Mouse (Mus musculus) MEL (cell line): ENCODE results near the gene H2-Q1. TPM values are rescaled to one million over a fixed set of nuclear protein-coding genes. Genes with fewer than 3 reads are reported as not detected.
A peak's percentile ranks its signal among the peaks of the same experiment; 100 is the strongest.
"Not testable (repeated sequence)": the region's sequence is repeated elsewhere in the genome, so short reads cannot be mapped to it uniquely, and the experiment has no call there.

Experiments used
- DNase-seq: peaks from one replicate; pipeline ENCODE4 v3.0.0; 2011; ENCODE audit warnings: low read depth, low spot score
- H3K27ac ChIP-seq: 2 replicates; pipeline ENCODE4 v1.5.1; 2012; ENCODE audit warnings: low read depth, mild to moderate bottlenecking, control low read depth, low read length, moderate library complexity; ENCODE audit not compliant: control insufficient read depth
- H3K27me3 ChIP-seq, 2 experiments: fragments of 150-350 bp in 1 of 2; sonication (generic) in 1 of 2; 2 replicates each; pipeline ENCODE4 v1.6.1; 2012; ENCODE audit warnings: low read length in 2 of 2, mild to moderate bottlenecking in 2 of 2, improper control_type of control experiment in 1 of 2, moderate library complexity in 1 of 2; ENCODE audit not compliant: insufficient read depth in 2 of 2, control insufficient read depth in 1 of 2
- H3K36me3 ChIP-seq, 2 experiments: 2 replicates each; pipeline ENCODE4 v1.6.1; 2012 to 2014; ENCODE audit warnings: low read length in 2 of 2, improper control_type of control experiment in 1 of 2, inconsistent platforms in 1 of 2, mild to moderate bottlenecking in 1 of 2; ENCODE audit not compliant: insufficient read depth in 2 of 2, control insufficient read depth in 1 of 2
- H3K4me1 ChIP-seq, 2 experiments: fragments of 150-350 bp in 1 of 2; sonication (generic) in 1 of 2; 2 replicates each; pipeline ENCODE4 v1.6.1; 2012; ENCODE audit warnings: low read length in 2 of 2, improper control_type of control experiment in 1 of 2, mild to moderate bottlenecking in 1 of 2; ENCODE audit not compliant: insufficient read depth in 2 of 2, control insufficient read depth in 1 of 2
- H3K4me3 ChIP-seq, 2 experiments: fragments of 150-350 bp in 1 of 2; sonication (generic) in 1 of 2; 2 replicates each; pipeline ENCODE4 v1.5.1; 2012; ENCODE audit warnings: low read depth in 2 of 2, low read length in 2 of 2, mild to moderate bottlenecking in 2 of 2, moderate library complexity in 2 of 2, control low read depth in 1 of 2, improper control_type of control experiment in 1 of 2; ENCODE audit not compliant: control insufficient read depth in 1 of 2, insufficient read depth in 1 of 2
- H3K79me2 ChIP-seq: 2 replicates; pipeline ENCODE4 v1.6.1; 2012; ENCODE audit warnings: mild to moderate bottlenecking, low read length, moderate library complexity; ENCODE audit not compliant: control insufficient read depth, poor library complexity, insufficient read depth
- H3K9ac ChIP-seq: 2 replicates; pipeline ENCODE4 v1.6.1; 2012; ENCODE audit warnings: low read depth, mild to moderate bottlenecking, control low read depth, low read length, moderate library complexity; ENCODE audit not compliant: control insufficient read depth, poor library complexity, severe bottlenecking
- H3K9me3 ChIP-seq: fragments of 150-350 bp; sonication (generic); replicated peaks from 2 replicates; pipeline ENCODE4 v1.6.1; 2012; ENCODE audit warnings: mild to moderate bottlenecking, low read length, improper control_type of control experiment, moderate library complexity; ENCODE audit not compliant: insufficient read depth
- CTCF ChIP-seq, 3 experiments: IDR thresholded peaks in 2 of 3; conservative IDR thresholded peaks in 1 of 3; 2 replicates each; pipeline ENCODE4 v1.5.1; 2011 to 2012; ENCODE audit warnings: low read length in 3 of 3, low read depth in 2 of 3, mild to moderate bottlenecking in 2 of 3, improper control_type of control experiment in 1 of 3, inconsistent platforms in 1 of 3, mixed read lengths in 1 of 3, moderate library complexity in 1 of 3; ENCODE audit not compliant: control insufficient read depth in 1 of 3, insufficient read depth in 1 of 3, poor library complexity in 1 of 3, severe bottlenecking in 1 of 3
- ELF1 ChIP-seq: IDR thresholded peaks from 2 replicates; pipeline ENCODE4 v1.6.1; 2014; ENCODE audit warnings: low read depth, mild to moderate bottlenecking, inconsistent platforms, low read length, improper control_type of control experiment, moderate library complexity
- KAT2A ChIP-seq: conservative IDR thresholded peaks from 2 replicates; pipeline ENCODE4 v1.6.1; 2012; ENCODE audit warnings: low read depth, low read length, improper control_type of control experiment, inconsistent platforms
- NELFE ChIP-seq: IDR thresholded peaks from 2 replicates; pipeline ENCODE4 v1.6.1; 2011; ENCODE audit warnings: low read depth, low read length, improper control_type of control experiment
- RAD21 ChIP-seq: IDR thresholded peaks from 2 replicates; pipeline ENCODE4 v1.6.1; 2011; ENCODE audit warnings: mild to moderate bottlenecking, low read depth, low read length, improper control_type of control experiment
- SMC3 ChIP-seq: IDR thresholded peaks from 2 replicates; pipeline ENCODE4 v1.6.1; 2011; ENCODE audit warnings: low read depth, low read length, improper control_type of control experiment
- ZC3H11A ChIP-seq: IDR thresholded peaks from 2 replicates; pipeline ENCODE4 v1.6.1; 2012; ENCODE audit warnings: low read depth, mild to moderate bottlenecking, inconsistent platforms, low read length, improper control_type of control experiment
- ZNF384 ChIP-seq: IDR thresholded peaks from 2 replicates; pipeline ENCODE4 v1.6.1; 2012; ENCODE audit warnings: low read depth, mild to moderate bottlenecking, inconsistent platforms, low read length, improper control_type of control experiment
- polyA plus RNA-seq, 2 experiments: library from polyadenylated mRNA; stranded (reverse) in 1 of 2; unstranded in 1 of 2; fragments of >175 nt in 1 of 2; fragments of >200 nt in 1 of 2; gene quantifications; 2 replicates each; pipeline versions ENCODE4 v1.2.1 to v1.2.4; 2012; ENCODE audit warnings: low replicate concordance in 2 of 2, low read depth in 1 of 2; ENCODE audit not compliant: insufficient read length in 2 of 2, insufficient read depth in 1 of 2, missing spikeins in 1 of 2
- total RNA-seq: library from RNA; depleted of rRNA; stranded (reverse); fragments of 300-350 nt; gene quantifications from 2 replicates; pipeline ENCODE4 v1.2.3, GENCODE M21; 2012

Gene H2-Q1
- total and polyA plus RNA-seq, 3 experiments: 0.52 to 1.7 TPM; not detected in 1

- TF ChIP-seq ELF1: no peak
Observed at GRCm38 (mm10) chr17:35280276-35280675, 39.9 kb upstream of the H2-Q1 start (continued).

GRCm38 (mm10) chr17:35285431-35285830 lies 34.8 kb upstream of the H2-Q1 start:
- no peaks in the 10 kb centered on the region for H3K79me2 ChIP-seq
- H3K36me3 ChIP-seq: no peaks in the 10 kb centered on the region
- H3K9ac ChIP-seq: no peak overlapping the region
- no peaks in the 10 kb centered on the region for H3K9me3 ChIP-seq
- peaks cover 6 to 8% of the 10 kb centered on the region in 2 experiments for H3K27me3 ChIP-seq
- no peak overlapping the region for H3K4me3 ChIP-seq
- H3K4me1 ChIP-seq: no peaks in the 10 kb centered on the region
- TF ChIP-seq ZC3H11A: no peak
- TF ChIP-seq KAT2A: no peak
- no peak for TF ChIP-seq NELFE
- no peak for TF ChIP-seq ZNF384
- no peak overlapping the region for H3K27ac ChIP-seq
- DNase-seq: no peak

GRCm38 (mm10) chr17:35295796-35296195 lies 24.4 kb upstream of the H2-Q1 start:
- peaks cover 12 to 14% of the 10 kb centered on the region in 2 experiments for H3K27me3 ChIP-seq
- H3K79me2 ChIP-seq, H3K4me3 ChIP-seq, H3K9me3 ChIP-seq, H3K27ac ChIP-seq, H3K9ac ChIP-seq, H3K36me3 ChIP-seq, H3K4me1 ChIP-seq: not testable (repeated sequence)
- DNase-seq: peak; percentile 70
- peak; percentile 40 for TF ChIP-seq SMC3
- peak; percentile 41 for TF ChIP-seq RAD21
- TF ChIP-seq CTCF (IDR thresholded peaks at IDR 0.05 in 2 of 3, conservative IDR thresholded peaks at IDR 0.05 in 1 of 3; ENCODE audit: control insufficient read depth in 1 of 3, insufficient read depth in 1 of 3, low read depth in 2 of 3, low read length in 3 of 3, poor library complexity in 1 of 3, severe bottlenecking in 1 of 3): peak; percentile 60 to 88 (median 72)

GRCm38 (mm10) chr17:35300261-35300945 lies 19.8 kb upstream of the H2-Q1 start:
- H3K36me3 ChIP-seq, H3K9me3 ChIP-seq, H3K27me3 ChIP-seq, H3K4me1 ChIP-seq, H3K27ac ChIP-seq: not testable (repeated sequence)
- peak; percentile 54 for DNase-seq
- TF ChIP-seq CTCF (IDR thresholded peaks at IDR 0.05 in 2 of 3, conservative IDR thresholded peaks at IDR 0.05 in 1 of 3; ENCODE audit: control insufficient read depth in 1 of 3, insufficient read depth in 1 of 3, low read depth in 2 of 3, low read length in 3 of 3, poor library complexity in 1 of 3, severe bottlenecking in 1 of 3): peak; percentile 25 to 47 (median 35); a peak in 4 of 6 replicates
- TF ChIP-seq, all 39 proteins: peak for 1; not testable (repeated sequence) for 38
- not testable (repeated sequence) for H3K4me3 ChIP-seq, H3K9ac ChIP-seq, H3K79me2 ChIP-seq
